Mouse (Mus musculus): ENCODE measurements around the gene Gm20521. TPM values are rescaled to one million over a fixed set of nuclear protein-coding genes. Genes with fewer than 3 reads are reported as not detected.

The Gm20521 gene
- polyA plus RNA-seq (2014; fragmentation: Illumina TruSeq; extraction: RNeasy Lipid Tissue Mini Kit (QIAGEN cat#74804); ENCODE audit: low read depth, low replicate concordance): not detected

DNA sequence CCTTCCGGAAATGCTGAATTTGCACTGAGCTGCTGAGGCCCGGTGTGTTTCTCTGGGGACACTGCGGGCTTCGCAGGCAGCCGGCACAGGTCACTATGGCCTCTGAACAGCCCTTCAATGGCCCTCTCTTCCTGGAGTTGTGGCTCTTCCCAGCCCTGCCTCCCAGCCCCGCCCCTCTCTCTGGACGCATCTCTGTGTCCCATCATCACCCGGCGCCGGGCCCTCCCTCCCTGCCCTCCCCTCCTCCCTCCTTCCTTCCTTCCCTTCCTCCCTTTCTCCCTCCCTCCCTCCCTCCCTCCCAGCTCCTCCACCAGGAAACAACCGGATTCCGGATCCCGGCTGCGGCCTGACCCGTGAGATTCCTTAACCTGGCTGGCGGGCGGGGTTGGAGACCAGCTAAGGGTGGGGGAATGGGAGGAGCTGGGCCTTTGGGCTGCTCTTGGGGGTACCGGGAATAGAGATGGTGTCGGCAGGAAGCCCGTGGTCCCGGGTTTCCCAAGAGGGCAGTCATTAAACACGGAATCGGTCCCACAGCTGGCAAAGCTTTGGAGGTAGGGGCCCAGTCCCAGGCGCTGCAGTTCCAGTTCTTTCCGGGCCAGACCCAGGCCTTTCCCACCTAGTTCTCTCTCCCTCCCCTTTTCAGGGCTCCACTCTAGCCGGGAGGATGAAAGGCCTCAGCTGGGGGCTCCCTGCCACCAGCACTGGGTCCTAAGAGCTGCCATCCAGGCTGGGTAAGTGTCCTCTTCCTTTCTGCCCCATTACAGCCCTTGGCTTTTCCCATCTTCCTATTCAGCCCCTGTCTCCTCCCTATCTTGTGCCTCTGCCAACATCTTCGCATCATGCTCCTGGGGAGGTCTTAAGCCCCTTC is at the start of gene Gm20521, which contains the start of gene Bcl2l2:
Gene Gm20521 (plus strand): TSS at position 288 of the 868 bp plus-strand sequence.
Gene Bcl2l2 (plus strand): TSS at position 224 of the 868 bp plus-strand sequence.

DNA sequence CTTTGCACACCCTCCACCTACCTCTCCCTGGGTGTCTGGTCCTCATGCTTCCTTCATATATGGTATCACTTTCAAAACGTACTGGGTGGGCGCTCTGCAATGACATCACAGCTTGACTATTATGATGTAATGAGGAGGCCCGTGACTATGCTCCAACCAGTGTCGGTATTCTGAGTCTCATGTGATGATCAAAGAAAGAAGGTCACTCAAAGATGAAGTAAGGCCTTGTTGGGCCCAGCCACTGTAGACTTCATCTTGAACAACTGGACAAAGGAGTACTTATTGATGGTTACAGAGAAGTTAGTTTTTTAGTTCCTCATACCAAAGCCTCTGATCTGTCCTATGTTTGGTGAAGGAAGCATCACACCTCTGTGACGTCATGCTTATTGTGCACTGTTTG is 12.4 kb upstream of the Gm20521 start, which contains the start of gene Homez:
Gene Homez (minus strand): TSS at position 101 of the 400 bp plus-strand sequence.

DNA sequence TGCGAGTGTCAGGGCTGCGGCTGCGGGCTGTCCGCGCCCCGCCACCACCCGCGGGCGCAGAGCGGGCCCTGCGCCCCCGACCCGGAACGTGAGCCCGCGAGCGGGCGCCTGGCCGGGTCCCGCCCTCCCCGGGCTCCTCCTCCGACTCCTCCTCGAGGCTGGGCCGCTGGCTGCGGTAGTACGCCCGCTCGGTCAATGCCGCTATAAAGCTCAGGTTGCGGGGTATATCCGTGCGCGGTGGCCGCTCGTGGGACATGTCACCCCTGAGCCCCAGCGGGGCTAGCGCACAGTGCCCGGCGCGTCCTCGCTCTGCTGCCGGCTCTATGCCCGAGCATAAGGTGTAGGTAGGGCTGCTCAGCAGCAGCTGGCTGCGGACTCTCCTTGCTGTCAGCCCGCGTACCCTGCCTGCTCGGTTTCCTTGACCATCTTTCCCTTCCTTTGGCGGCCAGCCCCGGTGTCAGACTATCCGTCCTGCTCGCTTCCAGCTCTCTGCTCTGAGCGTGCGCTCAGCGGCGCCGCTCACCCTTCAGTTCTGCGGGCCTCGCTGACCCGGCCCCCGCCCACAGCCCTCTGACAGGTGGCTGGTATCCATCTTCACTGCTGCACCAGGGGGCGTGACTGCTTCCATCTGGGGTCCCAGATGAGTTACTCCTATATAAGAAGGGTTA is 6.1 kb upstream of the Gm20521 start, which contains the start of gene Ppp1r3e:
Gene Ppp1r3e (minus strand): TSS at position 503 of the 668 bp plus-strand sequence.

DNA sequence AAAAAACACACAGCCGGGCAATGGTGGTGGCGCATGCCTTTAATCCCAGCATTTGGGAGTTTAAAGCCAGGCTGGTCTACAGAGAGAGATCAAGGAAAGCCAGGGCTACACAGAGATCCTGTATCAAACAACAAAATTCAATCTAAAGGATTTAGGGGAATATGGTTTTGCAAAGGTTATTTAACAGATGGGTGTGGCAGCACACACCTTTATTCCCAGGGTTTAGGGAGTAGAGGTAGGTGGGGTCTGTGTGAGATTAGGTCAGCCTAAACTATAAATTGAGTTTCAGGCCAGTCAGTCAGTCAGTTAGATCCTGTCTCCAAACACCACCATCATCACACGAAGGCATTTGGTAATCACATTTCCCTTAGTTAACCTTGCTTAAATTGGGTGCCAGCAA is 9.0 kb downstream of the Gm20521 start, which contains the start of gene Pabpn1:
Gene Pabpn1 (plus strand): TSS at position 301 of the 400 bp plus-strand sequence.

DNA sequence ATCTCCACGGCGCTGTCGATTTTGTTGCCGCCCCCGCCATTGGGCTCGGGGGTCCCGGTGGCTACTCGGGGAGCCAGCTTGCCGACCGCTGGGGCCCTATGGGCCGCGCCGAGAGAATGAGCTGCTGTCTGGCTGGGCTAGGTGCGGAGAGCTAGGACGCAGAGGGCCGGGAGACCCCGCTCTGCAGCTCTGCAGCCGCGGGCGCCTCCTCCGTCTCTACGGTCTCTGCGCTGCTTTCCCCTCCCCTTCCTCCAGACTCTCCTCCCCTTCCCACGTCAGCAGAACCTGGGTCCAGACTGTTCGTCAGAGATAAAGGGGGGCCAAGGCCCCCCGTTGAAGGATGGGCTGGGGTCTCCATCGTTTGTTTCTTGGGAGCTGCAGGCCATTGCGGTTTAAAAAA is 29.6 kb downstream of the Gm20521 start, which contains the start of gene Slc22a17:
Gene Slc22a17 (minus strand): TSS at position 247 of the 400 bp plus-strand sequence.

DNA sequence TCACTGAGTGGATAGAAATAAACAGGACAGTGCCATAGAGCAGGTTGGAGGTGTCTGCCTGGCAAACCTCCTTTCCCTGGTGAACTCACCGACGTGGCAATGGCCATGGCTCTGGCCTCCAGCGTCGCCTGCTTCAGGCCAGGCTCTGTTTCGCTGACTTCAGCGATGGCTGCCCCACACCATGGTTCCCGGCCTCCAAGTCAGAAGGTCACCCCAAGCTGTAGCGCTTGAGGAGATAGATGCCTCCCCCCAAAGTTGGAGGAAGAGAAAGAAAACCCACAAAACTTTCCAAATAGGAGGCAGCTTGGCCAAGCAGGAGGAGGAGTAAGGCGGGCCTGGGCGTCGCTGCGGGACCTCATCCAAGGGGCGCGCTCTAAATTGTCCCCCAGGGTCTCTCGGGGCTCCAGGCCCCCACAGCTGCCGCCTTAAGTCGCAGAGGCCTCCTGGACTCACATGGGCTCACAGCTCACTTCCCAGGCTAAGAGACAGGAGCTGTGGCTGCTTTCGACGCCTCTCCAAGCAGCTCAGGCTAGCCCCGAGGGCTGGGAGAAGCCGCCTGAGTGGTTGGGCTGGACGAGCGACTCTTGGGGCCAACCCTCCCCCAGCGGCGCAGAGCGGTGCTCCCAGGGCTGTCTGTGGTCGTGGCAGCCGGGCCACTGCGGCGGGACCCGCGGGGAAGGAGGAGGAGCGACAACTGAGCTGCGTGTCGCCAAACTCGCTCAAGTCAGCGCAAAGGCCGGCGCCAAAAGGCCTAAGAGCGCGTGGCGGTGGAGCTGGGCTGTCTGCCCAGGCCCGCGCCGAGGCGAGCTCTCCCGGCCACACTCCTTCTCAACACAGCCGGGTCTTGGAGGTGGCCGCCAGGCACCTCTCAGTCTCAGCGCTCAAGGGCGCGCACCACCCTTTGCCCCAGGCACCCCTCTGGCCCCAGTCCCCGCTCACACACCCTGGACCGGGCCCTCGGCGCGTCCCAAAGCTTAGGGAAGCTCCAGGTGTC is 42.4 kb downstream of the Gm20521 start, which contains the start of gene Efs:
Gene Efs (minus strand): TSS at position 778 of the 994 bp plus-strand sequence.

DNA sequence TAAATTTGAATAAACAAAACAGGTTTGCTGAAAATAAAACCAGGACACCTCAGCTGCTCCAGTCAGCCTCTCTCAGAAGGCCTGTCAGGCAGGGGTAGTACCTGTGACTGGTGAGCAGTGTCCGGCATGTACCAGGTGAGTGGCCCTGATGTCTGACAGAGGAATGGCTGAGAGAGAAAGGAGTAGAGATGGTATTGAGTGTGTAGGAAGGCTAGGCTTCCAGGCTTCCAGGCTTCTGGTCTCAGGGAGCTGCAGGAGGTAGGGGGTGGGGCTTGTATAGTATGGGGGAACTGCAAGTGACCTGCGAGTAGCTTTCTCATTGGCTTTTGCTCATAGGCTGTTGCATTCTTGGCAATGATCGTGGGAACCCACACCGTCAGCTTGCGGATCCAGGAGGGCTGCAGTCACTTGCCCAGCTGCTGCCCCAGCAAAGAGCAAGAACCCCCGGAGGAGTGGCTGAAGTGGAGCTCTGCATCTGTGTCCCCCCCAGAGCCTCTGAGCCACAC is 49.5 kb downstream of the Gm20521 start, which contains the start of gene Il25:
Gene Il25 (plus strand): TSS at position 51 of the 506 bp plus-strand sequence.

DNA sequence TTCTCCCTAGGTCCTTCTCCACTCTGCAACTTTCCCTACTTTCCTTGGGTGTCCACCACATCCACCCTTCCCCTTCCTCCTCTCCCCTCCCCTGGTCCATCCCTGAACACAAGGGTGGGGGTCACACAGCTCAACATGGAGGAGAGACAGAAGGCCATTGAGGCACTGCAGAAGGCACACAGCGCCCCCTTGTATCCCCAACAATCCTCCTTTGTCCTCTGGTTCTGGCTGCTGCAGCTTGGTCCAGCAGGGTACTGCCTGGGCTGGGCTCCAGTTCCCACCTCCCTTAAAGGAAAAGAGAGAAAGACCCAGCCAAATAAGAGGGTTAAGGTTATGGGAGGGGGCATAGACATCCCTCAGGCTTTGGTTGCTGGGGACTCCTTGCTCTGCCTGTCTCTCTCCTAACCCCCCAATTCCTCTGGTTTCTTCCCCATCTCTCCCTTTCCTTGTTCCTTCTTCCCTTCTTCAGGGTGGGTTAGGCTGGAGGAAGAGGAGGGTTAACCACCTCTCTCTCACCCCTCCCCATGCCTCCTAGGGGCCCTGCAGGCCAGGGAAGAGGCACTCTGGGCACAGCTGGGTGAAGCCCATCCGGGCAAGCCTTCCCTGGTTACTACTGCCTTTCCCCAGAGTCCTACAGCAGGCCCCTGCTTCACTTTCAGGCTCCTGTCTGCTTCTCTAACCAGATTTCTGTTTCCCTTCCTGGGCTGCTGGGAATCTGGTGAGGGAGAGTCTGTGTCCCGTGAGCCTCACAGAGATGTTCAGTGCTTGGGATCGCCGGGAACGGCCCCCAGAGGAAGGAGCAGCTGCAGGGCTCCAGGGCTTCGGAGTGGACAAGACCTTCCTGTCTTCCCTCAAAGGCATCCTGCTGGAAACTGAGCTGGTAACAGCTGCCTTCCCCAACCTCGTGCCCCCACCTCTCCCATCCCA is 52.9 kb downstream of the Gm20521 start, which contains the start of gene Cmtm5:
Gene Cmtm5 (plus strand): TSS at position 358 of the 927 bp plus-strand sequence.

Other genes starting within 250 kb of the Gm20521 start
- gene Gm17606, start 242.5 kb upstream of the Gm20521 start, polyA plus RNA-seq (2014; fragmentation: Illumina TruSeq; extraction: RNeasy Lipid Tissue Mini Kit (QIAGEN cat#74804); ENCODE audit: low read depth, low replicate concordance): not detected
- 0.17 TPM for gene Cdh24, start 242.1 kb upstream of the Gm20521 start, polyA plus RNA-seq (2014; fragmentation: Illumina TruSeq; extraction: RNeasy Lipid Tissue Mini Kit (QIAGEN cat#74804); ENCODE audit: low read depth, low replicate concordance)
- gene 1700123O20Rik, start 197.2 kb upstream of the Gm20521 start, polyA plus RNA-seq (2014; fragmentation: Illumina TruSeq; extraction: RNeasy Lipid Tissue Mini Kit (QIAGEN cat#74804); ENCODE audit: low read depth, low replicate concordance): 26.5 TPM
- gene Acin1, start 196.5 kb upstream of the Gm20521 start, polyA plus RNA-seq (2014; fragmentation: Illumina TruSeq; extraction: RNeasy Lipid Tissue Mini Kit (QIAGEN cat#74804); ENCODE audit: low read depth, low replicate concordance): 163 TPM
- not detected for gene Gm29776, start 184.6 kb upstream of the Gm20521 start, polyA plus RNA-seq (2014; fragmentation: Illumina TruSeq; extraction: RNeasy Lipid Tissue Mini Kit (QIAGEN cat#74804); ENCODE audit: low read depth, low replicate concordance)
- gene Cebpe, start 171.3 kb upstream of the Gm20521 start, polyA plus RNA-seq (2014; fragmentation: Illumina TruSeq; extraction: RNeasy Lipid Tissue Mini Kit (QIAGEN cat#74804); ENCODE audit: low read depth, low replicate concordance): not detected
- gene Slc7a8, start 101.5 kb upstream of the Gm20521 start, polyA plus RNA-seq (2014; fragmentation: Illumina TruSeq; extraction: RNeasy Lipid Tissue Mini Kit (QIAGEN cat#74804); ENCODE audit: low read depth, low replicate concordance): 16.3 TPM
- gene Rnf212b, start 69.3 kb upstream of the Gm20521 start, polyA plus RNA-seq (2014; fragmentation: Illumina TruSeq; extraction: RNeasy Lipid Tissue Mini Kit (QIAGEN cat#74804); ENCODE audit: low read depth, low replicate concordance): not detected
- 11.6 TPM for gene Homez, start 12.5 kb upstream of the Gm20521 start, polyA plus RNA-seq (2014; fragmentation: Illumina TruSeq; extraction: RNeasy Lipid Tissue Mini Kit (QIAGEN cat#74804); ENCODE audit: low read depth, low replicate concordance)
- gene Ppp1r3e, start 5.9 kb upstream of the Gm20521 start, polyA plus RNA-seq (2014; fragmentation: Illumina TruSeq; extraction: RNeasy Lipid Tissue Mini Kit (QIAGEN cat#74804); ENCODE audit: low read depth, low replicate concordance): 9.8 TPM
- gene Bcl2l2, start 64 bp upstream of the Gm20521 start, polyA plus RNA-seq (2014; fragmentation: Illumina TruSeq; extraction: RNeasy Lipid Tissue Mini Kit (QIAGEN cat#74804); ENCODE audit: low read depth, low replicate concordance): 25.8 TPM
- gene Pabpn1, start 9.1 kb downstream of the Gm20521 start, polyA plus RNA-seq (2014; fragmentation: Illumina TruSeq; extraction: RNeasy Lipid Tissue Mini Kit (QIAGEN cat#74804); ENCODE audit: low read depth, low replicate concordance): 49.7 TPM
- gene Slc22a17, start 29.7 kb downstream of the Gm20521 start, polyA plus RNA-seq (2014; fragmentation: Illumina TruSeq; extraction: RNeasy Lipid Tissue Mini Kit (QIAGEN cat#74804); ENCODE audit: low read depth, low replicate concordance): 1.6 TPM
- gene Efs, start 42.7 kb downstream of the Gm20521 start, polyA plus RNA-seq (2014; fragmentation: Illumina TruSeq; extraction: RNeasy Lipid Tissue Mini Kit (QIAGEN cat#74804); ENCODE audit: low read depth, low replicate concordance): not detected
- gene Il25, start 49.3 kb downstream of the Gm20521 start, polyA plus RNA-seq (2014; fragmentation: Illumina TruSeq; extraction: RNeasy Lipid Tissue Mini Kit (QIAGEN cat#74804); ENCODE audit: low read depth, low replicate concordance): not detected
- gene Cmtm5, start 52.8 kb downstream of the Gm20521 start, polyA plus RNA-seq (2014; fragmentation: Illumina TruSeq; extraction: RNeasy Lipid Tissue Mini Kit (QIAGEN cat#74804); ENCODE audit: low read depth, low replicate concordance): not detected
- not detected for gene Myh6, start 83.5 kb downstream of the Gm20521 start, polyA plus RNA-seq (2014; fragmentation: Illumina TruSeq; extraction: RNeasy Lipid Tissue Mini Kit (QIAGEN cat#74804); ENCODE audit: low read depth, low replicate concordance)
- gene Gm17428, start 93.5 kb downstream of the Gm20521 start, polyA plus RNA-seq (2014; fragmentation: Illumina TruSeq; extraction: RNeasy Lipid Tissue Mini Kit (QIAGEN cat#74804); ENCODE audit: low read depth, low replicate concordance): not detected
- not detected for gene Myh7, start 111.2 kb downstream of the Gm20521 start, polyA plus RNA-seq (2014; fragmentation: Illumina TruSeq; extraction: RNeasy Lipid Tissue Mini Kit (QIAGEN cat#74804); ENCODE audit: low read depth, low replicate concordance)
- gene Ngdn, start 132.0 kb downstream of the Gm20521 start, polyA plus RNA-seq (2014; fragmentation: Illumina TruSeq; extraction: RNeasy Lipid Tissue Mini Kit (QIAGEN cat#74804); ENCODE audit: low read depth, low replicate concordance): 3.3 TPM
- 0.99 TPM for gene Zfhx2, start 208.9 kb downstream of the Gm20521 start, polyA plus RNA-seq (2014; fragmentation: Illumina TruSeq; extraction: RNeasy Lipid Tissue Mini Kit (QIAGEN cat#74804); ENCODE audit: low read depth, low replicate concordance)
- gene Thtpa, start 211.3 kb downstream of the Gm20521 start, polyA plus RNA-seq (2014; fragmentation: Illumina TruSeq; extraction: RNeasy Lipid Tissue Mini Kit (QIAGEN cat#74804); ENCODE audit: low read depth, low replicate concordance): 6.7 TPM
- 3.8 TPM for gene Ap1g2, start 223.2 kb downstream of the Gm20521 start, polyA plus RNA-seq (2014; fragmentation: Illumina TruSeq; extraction: RNeasy Lipid Tissue Mini Kit (QIAGEN cat#74804); ENCODE audit: low read depth, low replicate concordance)
- gene Jph4, start 233.5 kb downstream of the Gm20521 start, polyA plus RNA-seq (2014; fragmentation: Illumina TruSeq; extraction: RNeasy Lipid Tissue Mini Kit (QIAGEN cat#74804); ENCODE audit: low read depth, low replicate concordance): 1.2 TPM